Mouse (Mus musculus) MN1 (cell line): ENCODE results near the gene Nup214.

ENCODE experiments used
- DNase-seq: peaks from one replicate; pipeline ENCODE4 v3.0.0-alpha.2; 2016; ENCODE audit warnings: low spot score

Gene Nup214

DNA sequence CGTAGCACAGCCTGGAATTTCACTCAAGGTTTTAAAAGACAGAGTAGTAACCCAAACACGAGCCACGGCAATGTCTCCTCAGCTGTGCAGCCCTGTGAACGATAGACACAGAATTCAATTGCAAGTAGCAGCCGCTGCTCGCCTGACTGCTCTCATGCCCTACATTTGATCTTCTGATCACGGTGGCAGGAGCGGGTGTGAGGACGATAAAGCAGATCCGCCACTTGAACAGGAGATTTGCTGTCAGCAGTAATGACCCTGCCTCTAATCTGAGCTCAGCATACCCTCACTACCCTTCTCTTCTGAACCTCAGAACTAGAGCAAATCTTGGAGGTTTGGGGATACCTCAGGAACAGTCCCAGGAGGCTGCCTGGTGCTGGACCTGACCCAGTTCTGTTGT, 71.8 kb downstream of the Nup214 start:
- no peak for DNase-seq

DNA sequence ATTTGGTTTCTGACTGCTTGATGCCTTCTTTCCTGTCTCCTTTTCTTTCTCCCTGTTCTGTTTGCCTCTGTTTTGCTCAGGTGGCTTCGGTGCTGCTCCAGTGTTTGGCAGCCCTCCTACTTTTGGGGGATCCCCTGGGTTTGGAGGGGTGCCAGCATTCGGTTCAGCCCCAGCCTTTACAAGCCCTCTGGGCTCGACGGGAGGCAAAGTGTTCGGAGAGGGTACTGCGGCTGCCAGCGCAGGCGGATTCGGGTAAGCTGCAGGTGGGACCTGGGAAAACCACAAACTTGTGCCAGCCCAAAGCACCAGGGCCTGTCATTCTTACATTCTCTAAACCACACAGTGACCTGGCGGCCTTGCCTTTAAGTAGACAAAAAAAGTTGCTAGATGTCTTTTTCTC, 73.1 kb downstream of the Nup214 start:
- DNase-seq, result no peak

GRCm38 (mm10) chr2:32051791-32052190, 77.6 kb downstream of the Nup214 start:
- DNase-seq, result no peak

DNA sequence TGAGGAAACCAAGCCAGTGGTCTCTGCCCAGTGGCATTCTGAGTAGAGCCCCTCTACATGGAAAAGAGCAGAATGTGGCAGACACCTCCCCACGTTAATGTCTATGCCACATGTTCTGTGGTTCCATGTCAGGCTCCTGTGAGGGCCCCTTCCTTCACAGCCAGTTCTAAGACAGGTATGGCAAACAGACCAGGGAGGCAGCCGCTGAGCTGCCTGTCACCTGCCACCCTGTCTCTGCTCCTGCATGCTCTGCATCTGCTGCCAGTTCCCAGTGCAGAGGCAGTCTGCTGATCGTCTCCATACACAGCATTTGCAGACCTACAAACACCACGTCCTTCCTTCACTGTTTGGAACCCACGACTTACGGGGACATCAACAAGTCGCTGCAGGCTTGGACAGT, 78.2 kb downstream of the Nup214 start:
- DNase-seq, result no peak

DNA sequence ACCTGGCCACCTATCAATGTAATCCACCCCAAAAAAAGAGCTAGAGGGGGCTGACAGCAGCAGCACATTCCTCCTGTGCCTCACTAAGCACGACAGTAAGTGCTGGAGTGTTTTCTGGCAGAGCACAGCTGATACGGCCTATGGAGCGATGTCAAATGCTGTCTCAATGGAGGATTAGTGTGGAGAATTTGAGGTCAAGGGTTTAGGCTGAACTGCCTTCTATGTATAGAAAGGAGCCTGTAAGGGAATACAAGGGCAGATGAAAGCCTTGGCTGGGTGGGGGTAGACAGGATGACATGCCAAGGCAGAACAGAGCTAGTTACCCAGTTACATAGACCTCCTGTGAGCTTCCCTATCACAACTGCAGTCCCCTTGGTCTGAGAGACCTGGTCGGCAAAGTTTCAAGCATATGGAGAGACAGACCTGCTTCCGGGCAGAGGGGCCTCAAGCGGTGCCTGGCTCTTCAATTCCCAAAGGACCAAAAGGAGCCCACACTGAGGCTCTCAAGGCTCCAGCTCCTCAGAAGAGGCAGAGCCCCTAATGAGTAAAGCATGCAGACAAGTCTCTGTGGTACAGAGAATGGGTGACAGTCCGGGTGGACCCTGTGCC, 81.2 kb downstream of the Nup214 start:
- no peak for DNase-seq

DNA sequence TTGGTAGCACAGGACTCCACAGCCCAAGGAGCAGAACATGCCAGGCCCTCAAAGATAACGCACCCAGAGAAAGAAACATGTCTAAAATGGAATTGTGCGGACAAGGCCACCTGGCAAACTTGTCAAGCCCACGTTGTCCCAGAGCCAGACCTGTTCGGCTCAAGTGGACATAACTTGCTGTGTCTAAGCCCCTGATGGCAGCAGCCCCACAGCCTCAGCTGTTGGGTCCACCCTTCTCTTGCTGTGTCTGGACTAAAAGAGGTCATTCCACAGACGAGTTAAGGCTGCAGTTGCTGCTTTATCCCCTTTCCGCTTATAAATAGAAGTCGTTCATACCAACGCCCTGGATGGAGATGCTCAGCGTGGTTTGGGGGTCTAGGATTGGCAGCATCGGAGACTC, 82.3 kb downstream of the Nup214 start:
- DNase-seq, result no peak

GRCm38 (mm10) chr2:32057360-32057759, 83.1 kb downstream of the Nup214 start:
- no peak for DNase-seq

- no peak for DNase-seq
Measured at GRCm38 (mm10) chr2:32057794-32058193, 83.6 kb downstream of the Nup214 start.

- DNase-seq, result no peak
Measured at GRCm38 (mm10) chr2:32058241-32058640, 84.0 kb downstream of the Nup214 start.

DNA sequence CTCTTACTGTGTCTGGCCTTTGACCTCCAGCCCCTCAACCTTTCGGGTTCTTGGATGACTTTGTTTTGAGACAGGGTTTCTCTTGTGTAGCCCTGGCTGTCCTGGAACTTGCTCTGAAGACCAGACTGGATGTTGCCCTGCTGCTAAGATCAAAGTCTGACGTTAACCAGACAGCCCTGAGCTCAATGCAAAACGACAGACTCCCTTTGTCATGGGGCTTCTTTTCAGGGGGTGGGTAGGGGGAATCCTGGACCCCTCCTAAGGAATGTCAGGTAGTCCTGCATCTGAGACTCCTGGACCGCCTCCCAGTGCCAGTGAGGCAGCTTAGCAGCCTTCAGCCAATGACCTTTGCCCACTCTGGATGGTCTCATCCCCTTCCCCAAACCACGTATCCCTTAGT, 84.5 kb downstream of the Nup214 start:
- no peak for DNase-seq

DNA sequence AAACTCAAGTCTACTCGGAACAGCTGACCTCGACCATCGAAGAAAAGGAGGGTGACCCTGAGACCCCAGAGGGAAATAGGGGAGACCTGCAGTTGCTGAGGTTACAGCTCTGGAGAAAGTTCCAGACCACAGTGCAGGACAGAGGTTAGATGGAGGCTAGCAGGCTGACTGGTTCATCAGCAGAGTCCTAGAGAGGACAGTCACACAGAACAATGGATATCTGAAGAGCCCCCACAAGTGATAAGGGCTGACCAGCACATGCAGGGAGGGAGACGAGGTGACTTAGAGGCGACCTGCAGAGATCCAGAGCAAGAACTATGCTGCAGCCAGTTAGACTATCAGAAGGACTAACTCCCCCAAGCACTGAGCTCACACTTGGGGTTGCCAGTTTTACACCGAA, 85.4 kb downstream of the Nup214 start:
- no peak for DNase-seq

DNA sequence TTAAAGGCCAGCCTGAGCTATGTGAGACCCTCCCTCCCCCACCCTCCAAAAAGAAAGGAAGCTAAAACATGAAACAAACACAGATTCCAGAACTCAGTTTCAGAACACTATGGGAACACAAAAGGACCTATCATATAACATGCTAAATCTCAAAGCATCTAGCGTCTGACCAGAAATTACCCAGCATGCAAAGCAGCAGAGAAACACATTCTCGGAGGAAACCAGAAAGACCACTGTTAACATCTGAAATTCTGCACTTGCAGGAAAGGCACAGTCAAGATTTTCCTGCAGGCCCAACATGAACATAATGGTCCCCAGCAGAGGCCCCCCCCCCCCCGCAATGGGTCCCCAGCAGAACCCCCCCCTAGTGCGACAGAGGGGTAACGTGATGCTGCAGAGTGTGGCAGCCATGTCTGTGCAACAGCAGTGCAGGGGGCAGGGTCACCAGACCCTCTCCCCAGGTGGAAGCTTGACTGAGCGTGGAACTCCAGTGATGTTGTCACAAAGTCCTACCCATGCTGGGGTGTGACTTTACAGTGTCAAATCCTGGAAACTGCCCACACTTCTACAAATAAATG, 86.1 kb downstream of the Nup214 start:
- no peak for DNase-seq

DNA sequence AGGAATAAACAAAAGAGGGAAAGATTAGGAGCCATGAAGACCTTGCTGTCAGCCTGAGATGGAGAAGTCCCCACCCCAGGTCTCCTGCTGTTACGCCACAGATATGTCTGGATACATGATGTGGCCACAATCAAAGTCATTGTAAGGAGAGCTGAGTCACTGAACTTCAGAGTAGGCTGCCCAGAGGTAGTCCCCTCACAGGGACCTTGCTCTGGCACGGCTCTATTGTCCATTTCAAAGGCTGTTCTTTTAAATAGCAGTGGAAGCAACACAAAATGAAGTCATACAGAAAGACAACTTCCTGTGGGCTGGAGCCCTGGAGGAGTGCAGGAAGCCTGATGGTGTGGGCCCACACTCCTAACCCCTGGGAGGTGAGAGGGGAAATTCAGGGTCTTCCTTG, 87.0 kb downstream of the Nup214 start:
- no peak for DNase-seq

DNA sequence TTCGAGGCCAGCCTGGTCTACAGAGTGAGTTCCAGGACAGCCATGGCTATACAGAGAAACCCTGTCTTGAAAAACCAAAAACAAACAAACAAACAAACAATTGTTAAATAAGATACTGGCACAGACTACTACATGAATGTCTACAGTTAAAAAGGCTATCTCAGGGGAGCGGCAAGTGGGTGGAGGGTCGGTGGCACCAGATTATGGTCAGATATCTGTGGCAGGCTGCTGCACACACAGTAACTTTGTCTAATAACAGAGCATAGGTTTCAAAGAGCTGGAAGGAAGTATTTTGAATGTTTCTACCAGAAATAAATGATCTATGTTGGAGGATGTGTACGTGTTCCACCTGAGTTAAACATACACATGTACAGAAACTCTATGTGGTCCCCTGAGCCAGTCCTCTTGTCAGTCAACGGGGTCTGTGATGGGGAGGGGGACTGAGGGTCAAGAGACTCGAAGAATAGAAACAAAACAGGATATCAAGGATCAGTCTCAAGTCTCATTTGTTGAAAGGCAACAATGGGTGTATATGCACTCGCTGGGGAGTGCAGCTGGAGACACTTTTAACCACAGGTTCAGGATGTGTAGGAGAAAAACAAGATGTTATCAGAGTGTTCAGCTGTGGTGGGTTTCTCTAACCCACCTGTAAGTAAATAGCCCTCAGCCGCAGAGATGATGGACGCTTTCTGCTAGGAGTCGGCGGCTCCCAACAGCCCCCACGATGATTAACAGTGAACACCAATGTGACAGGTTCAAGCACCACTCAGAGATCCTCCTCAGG, 87.7 kb downstream of the Nup214 start:
- DNase-seq, result no peak

DNA sequence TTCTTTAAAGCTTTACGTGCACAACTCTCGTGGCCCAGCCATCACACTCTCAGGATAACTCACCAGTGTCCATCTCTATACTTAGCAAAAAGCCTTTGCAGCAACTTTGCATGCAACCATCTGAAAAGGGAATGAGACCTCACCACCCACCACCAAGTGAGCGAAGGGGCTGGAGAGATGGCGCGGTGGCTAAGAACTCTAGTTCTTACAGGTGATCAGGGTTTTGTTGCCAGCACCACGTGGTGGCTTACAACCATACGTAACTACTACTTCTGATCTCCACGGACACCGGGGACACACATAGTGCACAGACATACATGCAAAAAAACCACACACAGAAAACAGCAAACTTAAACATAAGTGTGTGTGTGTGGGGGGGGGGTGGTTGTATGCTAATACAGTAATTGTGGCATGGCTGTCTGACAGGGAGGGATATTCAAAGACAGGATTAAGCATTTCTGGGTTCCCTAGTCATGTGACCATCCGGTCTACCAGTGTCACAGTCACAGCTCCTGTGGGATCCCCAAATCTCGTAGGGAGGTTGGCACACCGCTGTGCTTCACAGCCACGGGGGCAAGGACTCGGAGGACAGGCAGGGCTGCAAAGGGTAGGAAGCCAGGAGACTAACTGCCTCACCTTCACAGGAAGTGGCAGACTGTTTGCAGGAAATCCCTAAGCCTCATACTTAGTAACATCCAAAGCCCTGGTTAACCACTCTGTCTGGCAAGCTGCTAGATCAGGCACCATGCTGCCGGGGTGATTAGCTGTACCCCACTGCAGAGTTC, 88.6 kb downstream of the Nup214 start:
- no peak for DNase-seq

- no peak for DNase-seq
Measured at GRCm38 (mm10) chr2:32063451-32064151, 89.4 kb downstream of the Nup214 start.

- no peak for DNase-seq
Measured at GRCm38 (mm10) chr2:32064913-32065312, 90.7 kb downstream of the Nup214 start.

DNA sequence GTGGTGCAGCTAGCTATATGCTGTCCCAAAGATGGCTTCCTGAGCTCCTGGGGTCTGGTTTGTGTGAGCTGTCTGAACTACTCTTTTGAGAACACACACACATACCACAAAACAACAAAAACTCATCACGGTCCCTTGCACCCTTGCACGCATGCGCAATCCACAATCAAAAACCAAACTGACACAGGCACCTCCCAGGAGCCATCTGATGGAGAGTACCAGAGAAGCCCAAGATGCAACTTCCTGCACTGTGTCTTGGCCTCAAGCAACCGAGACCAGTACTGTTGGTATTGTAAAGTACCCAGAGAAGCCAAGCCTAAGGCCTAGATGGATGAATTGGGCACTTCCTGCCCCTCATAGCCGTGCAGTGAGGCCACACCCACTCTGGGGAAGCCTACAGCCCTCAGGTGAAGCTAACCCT, 91.1 kb downstream of the Nup214 start:
- DNase-seq, result no peak

- no peak for DNase-seq
Measured at GRCm38 (mm10) chr2:32066005-32066404, 91.8 kb downstream of the Nup214 start.

- DNase-seq, result no peak
Measured at GRCm38 (mm10) chr2:32068811-32069607, 94.8 kb downstream of the Nup214 start.

DNA sequence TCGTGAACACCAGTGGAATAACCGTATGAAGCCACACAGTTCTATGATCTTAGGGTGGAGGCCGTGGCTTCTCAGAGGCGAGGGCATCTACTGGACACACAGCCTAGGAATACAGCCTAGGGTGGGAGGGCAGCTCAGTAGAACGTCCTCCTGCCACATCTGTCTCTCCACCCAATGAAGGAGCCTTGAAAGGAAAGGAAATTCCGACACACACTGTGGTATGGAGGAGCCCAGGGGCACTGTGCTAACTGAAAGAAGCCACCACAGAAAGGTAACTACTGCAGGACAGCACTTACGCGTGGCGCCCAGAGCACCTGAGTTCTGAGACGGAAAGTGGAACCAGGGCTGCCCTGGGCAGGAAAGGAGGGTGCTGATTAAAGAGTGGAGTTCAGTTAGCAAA, 96.5 kb downstream of the Nup214 start:
- no peak for DNase-seq
